Mouse (Mus musculus) kidney, postnatal 25 days (tissue): Measurements from ENCODE around the gene H2al1m.
A peak's percentile ranks its signal among the peaks of the same experiment; 100 is the strongest.
"Not testable (repeated sequence)": the region's sequence is repeated elsewhere in the genome, so short reads cannot be mapped to it uniquely, and the experiment has no call there.

Experiments
- DNase-seq, 2 experiments: peaks; one replicate each; pipeline ENCODE4 v3.0.0; 2021; ENCODE audit warnings: mixed read lengths in 2 of 2

The H2al1m gene

DNA sequence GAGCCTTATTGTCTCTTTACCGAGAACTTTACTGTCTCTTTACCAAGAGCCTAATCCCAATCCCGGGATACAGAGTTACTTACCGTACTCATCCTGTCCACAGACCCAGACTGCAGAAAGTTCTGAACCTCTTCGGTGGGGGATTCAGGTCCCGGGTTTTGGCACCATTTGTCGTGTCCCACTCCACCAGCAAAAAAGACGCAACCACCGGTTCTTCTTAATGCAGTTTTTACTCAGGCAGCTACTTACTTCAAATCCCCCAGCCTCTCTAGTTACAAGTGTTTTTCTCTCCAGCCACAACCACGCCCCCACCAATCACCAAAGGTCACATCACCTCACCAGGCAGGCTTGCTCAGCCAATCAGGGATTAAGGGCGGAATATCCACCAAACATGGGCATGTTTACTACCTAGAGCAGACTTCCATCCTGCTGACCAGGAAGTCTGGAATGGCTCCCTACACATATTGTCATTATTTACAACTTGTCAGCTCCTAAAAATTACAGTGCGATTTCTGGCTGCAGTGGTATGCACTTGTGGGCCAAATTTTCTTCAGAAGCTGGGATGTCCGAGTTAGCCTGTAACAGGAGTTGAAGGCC is 48.9 kb downstream of the H2al1m start:
- not testable (repeated sequence) for DNase-seq

DNA sequence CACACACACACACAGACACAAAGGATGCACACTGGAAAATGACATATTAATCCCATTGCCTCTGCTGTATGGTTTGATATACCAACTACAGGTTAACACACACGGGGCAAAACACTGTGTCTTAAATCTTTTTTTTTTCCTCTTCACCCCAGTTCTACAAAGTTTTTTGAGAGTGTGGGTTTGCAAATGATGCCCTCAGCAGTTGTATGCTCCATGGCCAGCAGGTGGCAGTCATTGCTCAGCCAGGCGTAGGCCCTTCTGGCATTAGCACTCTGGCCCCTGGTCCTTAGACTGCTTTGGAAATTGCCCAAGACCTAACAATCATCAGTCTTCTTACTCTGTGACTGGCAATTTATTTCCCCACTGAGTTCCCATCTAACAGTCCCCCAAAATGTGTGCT is 49.5 kb downstream of the H2al1m start:
- peak; percentile 27 to 71 for DNase-seq
